Mouse (Mus musculus) central nervous system, embryonic 14 days (tissue): ENCODE results near the gene Kiz. TPM values are rescaled to one million over a fixed set of nuclear protein-coding genes. Genes with fewer than 3 reads are reported as not detected.

Experiments
- polyA plus RNA-seq: library from polyadenylated mRNA; depleted of rRNA; stranded (reverse); fragments of >200 nt; gene quantifications from 2 replicates; pipeline ENCODE4 v1.2.3, GENCODE M21; 2012; rRNA removed

Gene Kiz
- 18.6 and 20.6 TPM in 2 replicates for polyA plus RNA-seq

GRCm38 (mm10) chr2:146855599-146856039 lies at the start of gene Kiz:
TSS of gene Kiz (plus strand) at chr2:146855864.

GRCm38 (mm10) chr2:147012623-147013184 lies 157.0 kb downstream of the Kiz start, which contains the start of gene Xrn2:
TSS of gene Xrn2 (plus strand) at chr2:147012996.

Other genes with a start within 250 kb of the Kiz start
- 61.4 and 69.9 TPM in 2 replicates for gene Xrn2, start 157.1 kb downstream of the Kiz start, polyA plus RNA-seq
- gene Nkx2-4, start 229.6 kb downstream of the Kiz start, polyA plus RNA-seq, result 1.3 and 2.0 TPM in 2 replicates